Comparison of ENCODE assay signal across 8 mouse cellular contexts in genomic region chr11:97818003-97818402, GRCm38 (mm10). TPM values are rescaled to one million over a fixed set of nuclear protein-coding genes. Genes with fewer than 3 reads are reported as not detected.
DNase-seq lines count a peak whose midpoint lies in the region; ATAC-seq and TF ChIP-seq lines count a peak whose summit lies in the region.

No protein-coding gene starts in this region.

- peaks cover 27% of the 10 kb centered on the region for H3K36me3 ChIP-seq in heart, postnatal 0 days (replicated peaks; ENCODE audit: control insufficient read depth, insufficient read depth, low read length)
- no peaks in the 10 kb centered on the region for H3K36me3 ChIP-seq in heart, embryonic 11.5 days (ENCODE audit: control insufficient read depth, insufficient read depth, low read length)
- H3K36me3 ChIP-seq in hindbrain, embryonic 13.5 days, result peaks cover 71% of the 10 kb centered on the region
- H3K36me3 ChIP-seq in midbrain, embryonic 13.5 days, result peaks cover 58% of the 10 kb centered on the region

- no peak overlapping the region for H3K4me3 ChIP-seq in heart, postnatal 0 days (ENCODE audit: low read depth, low read length)
- H3K4me3 ChIP-seq in heart, embryonic 11.5 days (ENCODE audit: low read depth, low read length), result no peak overlapping the region
- no peak overlapping the region for H3K4me3 ChIP-seq in brown adipose tissue, adult 24 weeks (ENCODE audit: insufficient read depth, low read depth, low read length)
- no peak overlapping the region for H3K4me3 ChIP-seq in hindbrain, embryonic 13.5 days
- H3K4me3 ChIP-seq in midbrain, embryonic 13.5 days (replicated peaks), result no peak overlapping the region

- no peak for DNase-seq in heart, postnatal 0 days (ENCODE audit: low spot score)
- no peak for DNase-seq in adrenal gland, adult 18-20 months (ENCODE audit: low spot score in 2 of 2)
- no peak for DNase-seq in layer of hippocampus, adult 18-20 months (ENCODE audit: low spot score in 2 of 2)
- no peak for DNase-seq in embryo, embryonic 9.5 days (ENCODE audit: extremely low spot score)

- H3K4me1 ChIP-seq in heart, postnatal 0 days (ENCODE audit: control insufficient read depth, insufficient read depth), result peaks cover 54% of the 10 kb centered on the region
- peaks cover 51% of the 10 kb centered on the region for H3K4me1 ChIP-seq in heart, embryonic 11.5 days (ENCODE audit: control insufficient read depth, insufficient read depth, low read length)
- peaks cover 77% of the 10 kb centered on the region for H3K4me1 ChIP-seq in brown adipose tissue, adult 24 weeks (ENCODE audit: control insufficient read depth, insufficient read depth, insufficient read length, low read length)
- peaks cover 65% of the 10 kb centered on the region for H3K4me1 ChIP-seq in hindbrain, embryonic 13.5 days (replicated peaks)
- H3K4me1 ChIP-seq in midbrain, embryonic 13.5 days (replicated peaks), result peaks cover 70% of the 10 kb centered on the region

- no peak for TF ChIP-seq EP300 in heart, postnatal 0 days (IDR thresholded peaks at IDR 0.05; ENCODE audit: low read depth)

- H3K9ac ChIP-seq in heart, postnatal 0 days (replicated peaks; ENCODE audit: low read depth, low read length), result no peak overlapping the region
- no peak overlapping the region for H3K9ac ChIP-seq in heart, embryonic 11.5 days (ENCODE audit: low read depth, low read length)
- peak overlapping the region; percentile 61; the same call in 1 of the 2 replicates for H3K9ac ChIP-seq in hindbrain, embryonic 13.5 days
- peak overlapping the region; percentile 53; the same call in 1 of the 2 replicates for H3K9ac ChIP-seq in midbrain, embryonic 13.5 days (replicated peaks)

- WGBS in heart, postnatal 0 days, result 69% methylated on average over 6 of the region's 6 CpGs
- WGBS in heart, embryonic 11.5 days (ENCODE audit: insufficient replicate concordance), result 38% methylated on average over 6 of the region's 6 CpGs
- 42% methylated on average over 6 of the region's 6 CpGs for WGBS in hindbrain, embryonic 13.5 days
- 18% methylated on average over 6 of the region's 6 CpGs for WGBS in midbrain, embryonic 13.5 days

- TF ChIP-seq CTCF in heart, postnatal 0 days (IDR thresholded peaks at IDR 0.05; ENCODE audit: low read depth), result no peak

- no peaks in the 10 kb centered on the region for H3K9me3 ChIP-seq in heart, postnatal 0 days (replicated peaks; ENCODE audit: control insufficient read depth, low read length)
- H3K9me3 ChIP-seq in heart, embryonic 11.5 days (replicated peaks; ENCODE audit: control insufficient read depth, low read length), result no peaks in the 10 kb centered on the region
- no peaks in the 10 kb centered on the region for H3K9me3 ChIP-seq in hindbrain, embryonic 13.5 days
- no peaks in the 10 kb centered on the region for H3K9me3 ChIP-seq in midbrain, embryonic 13.5 days

- ATAC-seq in heart, postnatal 0 days (ENCODE audit: insufficient read depth, low read depth), result no peak
- no peak for ATAC-seq in heart, embryonic 11.5 days (replicated peaks; ENCODE audit: insufficient number of reproducible peaks, low FRiP score, low TSS enrichment)
- no peak for ATAC-seq in hindbrain, embryonic 13.5 days (ENCODE audit: low FRiP score)
- ATAC-seq in midbrain, embryonic 13.5 days, result peak; percentile 7; the same call in 1 of the 2 replicates

- H3K27me3 ChIP-seq in heart, postnatal 0 days (ENCODE audit: control insufficient read depth, insufficient read depth, low read length), result no peaks in the 10 kb centered on the region
- no peaks in the 10 kb centered on the region for H3K27me3 ChIP-seq in heart, embryonic 11.5 days (ENCODE audit: control insufficient read depth, insufficient read depth, low read length)
- H3K27me3 ChIP-seq in hindbrain, embryonic 13.5 days, result no peaks in the 10 kb centered on the region
- no peaks in the 10 kb centered on the region for H3K27me3 ChIP-seq in midbrain, embryonic 13.5 days

- H3K4me2 ChIP-seq in heart, postnatal 0 days (ENCODE audit: low read depth, low read length), result no peak overlapping the region
- no peak overlapping the region for H3K4me2 ChIP-seq in heart, embryonic 11.5 days
- no peak overlapping the region; the same call in 1 of the 2 replicates for H3K4me2 ChIP-seq in hindbrain, embryonic 13.5 days
- no peak overlapping the region for H3K4me2 ChIP-seq in midbrain, embryonic 13.5 days (replicated peaks)

- peak overlapping the region; percentile 71 for H3K27ac ChIP-seq in heart, postnatal 0 days (ENCODE audit: low read depth)
- H3K27ac ChIP-seq in heart, embryonic 11.5 days (ENCODE audit: low read depth, low read length), result no peak overlapping the region
- H3K27ac ChIP-seq in brown adipose tissue, adult 24 weeks (replicated peaks; ENCODE audit: low read depth, low read length), result peak overlapping the region; percentile 83
- peak overlapping the region; percentile 89 for H3K27ac ChIP-seq in hindbrain, embryonic 13.5 days
- H3K27ac ChIP-seq in midbrain, embryonic 13.5 days, result peak overlapping the region; percentile 82

RNA-seq across cellular contexts. Expression of gene Lasp1, which starts 19.2 kb away (rescaled TPM):
- 34.2 and 45.7 TPM in 2 replicates for total RNA-seq in heart, postnatal 0 days (2014; rRNA removed; ENCODE audit: low replicate concordance)
- 26.5 and 27.8 TPM in 2 replicates for polyA plus RNA-seq in heart, postnatal 0 days (2015; fragmentation: Nextera tagmentation; extraction: Ambion mirVana)
- 30.0 and 37.5 TPM in 2 replicates for polyA plus RNA-seq in heart, embryonic 11.5 days (2014; fragmentation: Nextera tagmentation; extraction: Ambion mirVana)
- 56.3 and 58.1 TPM in 2 replicates for polyA plus RNA-seq in brown adipose tissue, adult 24 weeks (2012; ENCODE audit: insufficient read depth, insufficient read length, missing spikeins)
- 131 and 137 TPM in 2 replicates for polyA plus RNA-seq in hindbrain, embryonic 13.5 days (2015; fragmentation: Nextera tagmentation; extraction: Ambion mirVana)
- polyA plus RNA-seq in midbrain, embryonic 13.5 days (2015; fragmentation: Nextera tagmentation; extraction: Ambion mirVana), result 136 and 137 TPM in 2 replicates
- 100 to 1,000 TPM in 1 of 2 experiments, 10 to 100 TPM in 1; 94.0 to 145 TPM for total RNA-seq in adrenal gland, adult 18-20 months (2021)
- total RNA-seq in layer of hippocampus, adult 18-20 months (2021), result 100 to 1,000 TPM; 107 to 110 TPM

RNA-seq across cellular contexts. Expression of gene B230217C12Rik, which starts 22.6 kb away (rescaled TPM):
- total RNA-seq in heart, postnatal 0 days (2014; rRNA removed; ENCODE audit: low replicate concordance), result 0.23 and 1.4 TPM in 2 replicates
- 0.97 and 1.6 TPM in 2 replicates for polyA plus RNA-seq in heart, postnatal 0 days (2015; fragmentation: Nextera tagmentation; extraction: Ambion mirVana)
- polyA plus RNA-seq in heart, embryonic 11.5 days (2014; fragmentation: Nextera tagmentation; extraction: Ambion mirVana), result 8.2 and 8.3 TPM in 2 replicates
- polyA plus RNA-seq in brown adipose tissue, adult 24 weeks (2012; ENCODE audit: insufficient read depth, insufficient read length, missing spikeins), result 0.59 and 2.0 TPM in 2 replicates
- polyA plus RNA-seq in hindbrain, embryonic 13.5 days (2015; fragmentation: Nextera tagmentation; extraction: Ambion mirVana), result 28.9 and 29.2 TPM in 2 replicates
- 23.2 and 24.8 TPM in 2 replicates for polyA plus RNA-seq in midbrain, embryonic 13.5 days (2015; fragmentation: Nextera tagmentation; extraction: Ambion mirVana)
- 1 to 10 TPM; 3.7 to 4.0 TPM for total RNA-seq in adrenal gland, adult 18-20 months (2021)
- 10 to 100 TPM; 70.8 to 71.5 TPM for total RNA-seq in layer of hippocampus, adult 18-20 months (2021)

RNA-seq across cellular contexts. Expression of gene Rpl23, which starts 35.8 kb away (rescaled TPM):
- 192 and 208 TPM in 2 replicates for total RNA-seq in heart, postnatal 0 days (2014; rRNA removed; ENCODE audit: low replicate concordance)
- polyA plus RNA-seq in heart, postnatal 0 days (2015; fragmentation: Nextera tagmentation; extraction: Ambion mirVana), result 394 and 409 TPM in 2 replicates
- 461 and 517 TPM in 2 replicates for polyA plus RNA-seq in heart, embryonic 11.5 days (2014; fragmentation: Nextera tagmentation; extraction: Ambion mirVana)
- polyA plus RNA-seq in brown adipose tissue, adult 24 weeks (2012; ENCODE audit: insufficient read depth, insufficient read length, missing spikeins), result 268 and 348 TPM in 2 replicates
- polyA plus RNA-seq in hindbrain, embryonic 13.5 days (2015; fragmentation: Nextera tagmentation; extraction: Ambion mirVana), result 369 and 380 TPM in 2 replicates
- polyA plus RNA-seq in midbrain, embryonic 13.5 days (2015; fragmentation: Nextera tagmentation; extraction: Ambion mirVana), result 363 and 377 TPM in 2 replicates
- 100 to 1,000 TPM; 830 to 834 TPM for total RNA-seq in adrenal gland, adult 18-20 months (2021)
- total RNA-seq in layer of hippocampus, adult 18-20 months (2021), result 100 to 1,000 TPM; 367 to 379 TPM

RNA-seq across cellular contexts. Expression of gene 1700001P01Rik, which starts 42.3 kb away (rescaled TPM):
- not detected in 2 replicates for total RNA-seq in heart, postnatal 0 days (2014; rRNA removed; ENCODE audit: low replicate concordance)
- polyA plus RNA-seq in heart, postnatal 0 days (2015; fragmentation: Nextera tagmentation; extraction: Ambion mirVana), result not detected in 2 replicates
- 0.38 TPM in 1 of 2 replicates, not detected in the other for polyA plus RNA-seq in heart, embryonic 11.5 days (2014; fragmentation: Nextera tagmentation; extraction: Ambion mirVana)
- not detected in 2 replicates for polyA plus RNA-seq in brown adipose tissue, adult 24 weeks (2012; ENCODE audit: insufficient read depth, insufficient read length, missing spikeins)
- 0.68 and 0.79 TPM in 2 replicates for polyA plus RNA-seq in hindbrain, embryonic 13.5 days (2015; fragmentation: Nextera tagmentation; extraction: Ambion mirVana)
- 0.81 and 1.1 TPM in 2 replicates for polyA plus RNA-seq in midbrain, embryonic 13.5 days (2015; fragmentation: Nextera tagmentation; extraction: Ambion mirVana)
- not detected for total RNA-seq in adrenal gland, adult 18-20 months (2021)
- total RNA-seq in layer of hippocampus, adult 18-20 months (2021), result 1 to 10 TPM; 1.1 to 1.2 TPM

RNA-seq across cellular contexts. Expression of gene Cwc25, which starts 51.6 kb away (rescaled TPM):
- 3.2 and 3.5 TPM in 2 replicates for total RNA-seq in heart, postnatal 0 days (2014; rRNA removed; ENCODE audit: low replicate concordance)
- 7.7 and 8.2 TPM in 2 replicates for polyA plus RNA-seq in heart, postnatal 0 days (2015; fragmentation: Nextera tagmentation; extraction: Ambion mirVana)
- 9.2 and 9.9 TPM in 2 replicates for polyA plus RNA-seq in heart, embryonic 11.5 days (2014; fragmentation: Nextera tagmentation; extraction: Ambion mirVana)
- 5.8 and 7.1 TPM in 2 replicates for polyA plus RNA-seq in brown adipose tissue, adult 24 weeks (2012; ENCODE audit: insufficient read depth, insufficient read length, missing spikeins)
- polyA plus RNA-seq in hindbrain, embryonic 13.5 days (2015; fragmentation: Nextera tagmentation; extraction: Ambion mirVana), result 17.6 and 18.3 TPM in 2 replicates
- 19.0 and 19.6 TPM in 2 replicates for polyA plus RNA-seq in midbrain, embryonic 13.5 days (2015; fragmentation: Nextera tagmentation; extraction: Ambion mirVana)
- 10 to 100 TPM; 18.2 to 21.1 TPM for total RNA-seq in adrenal gland, adult 18-20 months (2021)
- total RNA-seq in layer of hippocampus, adult 18-20 months (2021), result 10 to 100 TPM; 18.6 to 23.2 TPM

Comparison
In these comparisons a context has a peak if more than half of its experiments do, and no peak if none do; other contexts are left out.
1. H3K9ac ChIP-seq: peak in hindbrain, embryonic 13.5 days (single experiment) and midbrain, embryonic 13.5 days (single experiment); none in heart, postnatal 0 days (single experiment) and heart, embryonic 11.5 days (single experiment).